Mouse (Mus musculus): ENCODE measurements at regions not wholly inside any gene's neighbourhood (a gene's known extent, or its start where the extent isn't known, plus 50 kb on each side); places are given as distances from the start of the nearest gene placed in this dataset.

DNA sequence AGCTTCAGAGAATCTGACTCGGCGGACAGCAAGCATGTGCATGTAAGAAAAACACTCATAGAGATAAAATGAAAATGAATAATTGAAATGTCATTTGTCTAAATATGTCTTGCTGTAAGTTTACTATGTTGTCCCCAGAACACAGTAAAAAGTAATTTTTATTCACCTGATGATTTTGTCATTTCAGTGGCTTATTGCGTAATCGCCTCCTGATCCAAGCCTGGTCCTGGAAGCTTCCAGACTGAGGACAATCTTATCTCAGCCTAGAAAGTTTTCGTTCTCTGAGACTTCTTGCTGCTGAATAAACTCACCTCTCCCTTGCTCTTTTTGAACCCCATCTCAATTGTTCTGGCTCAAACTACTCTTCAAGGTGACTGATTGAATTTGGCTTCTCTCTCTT is 1820.7 kb downstream of the Efna5 start:
- no peak for TF ChIP-seq CTCF (IDR thresholded peaks at IDR 0.05; ENCODE audit: borderline replicate concordance, insufficient read depth, low read depth, low read length)
- no peak for TF ChIP-seq POLR2A (IDR thresholded peaks at IDR 0.05; ENCODE audit: borderline replicate concordance, insufficient read depth, low read length)

All from cerebellum, adult 2 months (tissue).